Mouse (Mus musculus) thymus, adult 18-20 months (tissue): ENCODE data around the gene Gjd3.

ENCODE experiments used
- DNase-seq, 2 experiments: peaks; one replicate each; pipeline ENCODE4 v3.0.0; 2022; ENCODE audit warnings: mixed read lengths in 2 of 2

Gjd3 gene

GRCm38 (mm10) chr11:98979356-98979755, 3.5 kb downstream of the Gjd3 start:
- no peak for DNase-seq

GRCm38 (mm10) chr11:98978526-98979148, 4.2 kb downstream of the Gjd3 start:
- no peak for DNase-seq

- peak in 1 of 2 experiments; percentile 50 for DNase-seq
Measured at GRCm38 (mm10) chr11:98974871-98975719, 7.7 kb downstream of the Gjd3 start.

GRCm38 (mm10) chr11:98974213-98974612, 8.6 kb downstream of the Gjd3 start:
- DNase-seq, result no peak

- DNase-seq, result peak in 1 of 2 experiments; percentile 24
Measured at GRCm38 (mm10) chr11:98973584-98973983, 9.2 kb downstream of the Gjd3 start.

- DNase-seq, result no peak
Measured at GRCm38 (mm10) chr11:98972801-98973360, 9.9 kb downstream of the Gjd3 start.

- DNase-seq, result peak; percentile 73 to 79
Measured at GRCm38 (mm10) chr11:98972215-98972614, 10.6 kb downstream of the Gjd3 start.

GRCm38 (mm10) chr11:98971316-98972031, 11.3 kb downstream of the Gjd3 start:
- DNase-seq, result no peak

GRCm38 (mm10) chr11:98970191-98970925, 12.5 kb downstream of the Gjd3 start:
- no peak for DNase-seq

- peak in 1 of 2 experiments; percentile 14 for DNase-seq
Measured at GRCm38 (mm10) chr11:98969496-98969927, 13.3 kb downstream of the Gjd3 start.

GRCm38 (mm10) chr11:98968716-98969495, 13.9 kb downstream of the Gjd3 start:
- DNase-seq, result peak in 1 of 2 experiments; percentile 17

GRCm38 (mm10) chr11:98968079-98968478, 14.7 kb downstream of the Gjd3 start:
- no peak for DNase-seq

GRCm38 (mm10) chr11:98966499-98967141, 16.2 kb downstream of the Gjd3 start:
- DNase-seq, result peak in 1 of 2 experiments; percentile 45

GRCm38 (mm10) chr11:98965416-98966077, 17.3 kb downstream of the Gjd3 start:
- no peak for DNase-seq

- peak in 1 of 2 experiments; percentile 72 for DNase-seq
Measured at GRCm38 (mm10) chr11:98964616-98965415, 18.0 kb downstream of the Gjd3 start.

GRCm38 (mm10) chr11:98964201-98964615, 18.6 kb downstream of the Gjd3 start:
- DNase-seq, result no peak

- peak; percentile 65 to 73 for DNase-seq
Measured at GRCm38 (mm10) chr11:98963191-98964021, 19.4 kb downstream of the Gjd3 start.

- peak in 1 of 2 experiments; percentile 26 for DNase-seq
Measured at GRCm38 (mm10) chr11:98962421-98963095, 20.3 kb downstream of the Gjd3 start.
